In genomic region chr11:110438135-110438534, GRCm38 (mm10) we compare ENCODE assay signal across 18 mouse cellular contexts.
"Had no signal": no experiment of that assay in that cellular context is flagged by ENCODE, and none has a peak within 500 bp of the region (broad histone marks: within the 10 kb centered on the region; RNA-seq: fewer than 3 reads in every experiment).

No protein-coding gene starts in this region.

- H3K9ac ChIP-seq: limb, embryonic 13.5 days; liver, embryonic 13.5 days; midbrain, embryonic 15.5 days; neural tube, embryonic 13.5 days had no signal

- H3K27me3 ChIP-seq: limb, embryonic 13.5 days; liver, embryonic 13.5 days; midbrain, embryonic 15.5 days; neural tube, embryonic 13.5 days had no signal

- H3K4me2 ChIP-seq: limb, embryonic 13.5 days; liver, embryonic 13.5 days; midbrain, embryonic 11.5 days; midbrain, embryonic 15.5 days; neural tube, embryonic 13.5 days had no signal

- DNase-seq: kidney, adult 8-10 months; kidney, postnatal 14 days; kidney, postnatal 4 days; liver; liver, embryonic 13.5 days; lung, adult 2 months; lung, postnatal 14 days; retina, postnatal 1 day; right cerebral cortex, postnatal 25 days; thymus, adult 18-20 months; thymus, postnatal 25 days had no signal

- H3K36me3 ChIP-seq: liver, embryonic 13.5 days; midbrain, embryonic 15.5 days; neural tube, embryonic 13.5 days had no signal

- H3K4me3 ChIP-seq: limb, embryonic 10.5 days; limb, embryonic 13.5 days; liver, embryonic 13.5 days; midbrain, embryonic 15.5 days; neural tube, embryonic 13.5 days had no signal

- ATAC-seq: intestine, postnatal 0 days; midbrain, embryonic 15.5 days had no signal

- H3K9me3 ChIP-seq: limb, embryonic 10.5 days; limb, embryonic 13.5 days; midbrain, embryonic 15.5 days; neural tube, embryonic 13.5 days had no signal

- H3K27ac ChIP-seq: limb, embryonic 10.5 days; limb, embryonic 13.5 days; liver, embryonic 13.5 days; macrophage; midbrain, embryonic 15.5 days; neural tube, embryonic 13.5 days had no signal
